Mouse (Mus musculus): Measurements from ENCODE around the gene Lrwd1.
"Not testable (repeated sequence)": the region's sequence is repeated elsewhere in the genome, so short reads cannot be mapped to it uniquely, and the experiment has no call there.

The Lrwd1 gene

DNA sequence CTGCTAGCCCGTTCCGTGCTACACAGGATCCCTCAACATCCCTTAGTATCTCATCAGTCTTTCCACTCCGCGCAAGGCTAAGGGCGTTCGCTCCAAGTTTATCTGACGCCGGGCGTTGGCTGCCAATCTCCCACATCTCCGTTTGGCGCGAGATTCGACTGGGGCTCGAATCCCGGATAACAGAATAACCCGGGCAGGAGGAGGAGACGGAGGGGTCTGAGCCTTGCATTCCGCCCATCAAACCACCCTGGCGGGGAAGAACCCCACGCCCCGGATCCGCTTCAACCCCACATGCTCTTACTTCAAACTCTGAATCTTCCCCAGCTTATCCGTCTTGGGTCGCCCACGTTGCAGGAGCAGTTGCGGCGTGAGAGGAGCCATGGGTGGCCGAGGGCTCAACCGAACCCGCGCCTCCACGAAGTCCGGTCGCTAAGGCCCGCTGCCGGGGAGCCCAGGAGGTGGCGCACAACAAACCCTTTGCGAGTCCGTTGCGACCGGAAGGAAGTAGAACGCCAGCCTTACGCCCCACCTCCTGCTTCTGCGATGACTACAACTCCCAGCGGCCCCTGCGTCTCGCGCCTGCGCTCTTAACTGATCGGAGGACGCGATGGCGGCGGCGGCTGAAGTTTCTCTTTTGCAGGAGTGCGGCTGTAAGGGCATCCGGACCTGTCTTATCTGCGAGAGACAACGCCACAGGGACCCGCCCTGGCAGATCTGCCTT is at the start of gene Lrwd1, which contains the start of gene Alkbh4:
Gene Lrwd1, minus strand, starts transcription at position 504 of the 721 bp plus-strand sequence.
Gene Alkbh4, plus strand, starts transcription at position 576 of the 721 bp plus-strand sequence.
- in situ Hi-C loops (cut with MboI, MseI), result no loop called here

DNA sequence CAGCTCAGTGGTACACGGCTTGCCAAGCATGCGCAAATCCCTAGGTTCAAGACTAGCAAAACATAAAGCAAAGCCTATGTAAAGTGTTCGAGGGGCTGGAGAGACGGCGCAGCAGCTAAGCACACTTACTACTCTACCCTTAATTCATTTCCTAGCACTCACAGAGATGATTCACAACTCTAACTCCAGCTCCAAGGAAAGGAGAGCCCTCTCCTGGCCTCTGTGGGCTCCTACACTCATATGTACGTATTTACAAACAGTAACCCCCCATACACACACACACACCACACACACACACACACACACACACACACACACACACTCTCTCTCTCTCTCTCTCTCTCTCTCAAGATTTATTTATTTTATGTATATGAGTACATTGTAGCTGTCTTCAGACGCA is 47.9 kb upstream of the Lrwd1 start:
- in situ Hi-C loops (cut with MboI, MseI), result no loop called here

DNA sequence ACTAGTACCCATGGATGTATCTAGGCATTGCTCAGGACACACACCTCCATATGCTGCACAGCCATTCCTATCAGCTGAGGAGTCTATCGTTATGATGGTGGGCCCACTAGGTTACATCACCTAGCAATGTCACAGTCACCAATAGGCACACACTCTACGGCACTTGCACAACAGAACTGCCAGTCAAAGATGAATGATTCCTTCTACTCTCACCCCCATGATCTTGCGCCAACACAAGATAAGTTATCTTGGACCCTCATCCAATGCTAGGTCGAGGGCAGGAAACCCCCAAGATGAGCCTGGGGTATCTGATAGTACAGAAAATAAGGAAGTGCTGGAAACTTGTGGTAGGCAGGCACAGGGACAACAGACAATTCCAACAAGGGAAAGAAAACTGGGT is 47.0 kb upstream of the Lrwd1 start:
- in situ Hi-C loops (cut with MboI, MseI), result no loop called here

DNA sequence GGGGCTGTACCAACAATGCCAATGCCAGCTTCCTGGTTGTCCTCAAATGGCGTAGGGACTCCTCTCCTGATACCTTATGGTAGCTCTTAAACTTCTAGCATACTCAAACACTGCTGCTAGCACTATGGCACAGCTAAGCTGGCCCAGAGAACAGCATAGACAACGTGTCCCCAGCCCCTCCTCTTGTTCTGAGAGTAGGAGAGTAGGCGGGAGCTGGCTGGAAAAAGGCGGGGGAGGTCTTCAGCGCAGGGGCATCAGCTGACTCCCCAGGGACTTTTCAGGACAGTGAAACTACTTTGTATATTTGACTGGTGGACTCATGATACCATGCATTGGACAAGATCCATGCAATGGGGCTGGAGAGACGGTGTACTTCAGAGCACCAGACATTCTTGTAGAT is 46.2 kb upstream of the Lrwd1 start:
- in situ Hi-C loops (cut with MboI, MseI), result no loop called here

DNA sequence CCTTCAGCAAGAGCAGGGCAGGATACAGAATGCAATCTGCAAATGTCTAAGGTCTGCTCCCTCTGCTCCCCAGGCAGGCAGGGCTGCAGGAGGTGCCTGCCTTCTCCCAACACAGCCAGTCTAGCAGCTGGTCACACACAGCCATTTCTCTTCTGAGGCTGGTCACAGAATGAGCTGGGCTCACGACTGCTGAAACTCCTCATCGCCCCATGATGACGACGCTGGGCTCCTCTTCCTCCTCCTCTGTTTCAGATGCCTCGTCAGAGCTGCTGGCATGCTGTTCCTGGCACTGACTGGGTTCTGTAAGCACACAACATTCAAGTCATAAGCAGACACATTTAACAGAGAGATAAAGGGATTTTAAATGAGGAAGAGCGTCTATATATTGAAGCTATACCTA is 45.3 kb upstream of the Lrwd1 start:
- in situ Hi-C loops (cut with MboI, MseI), result no loop called here

DNA sequence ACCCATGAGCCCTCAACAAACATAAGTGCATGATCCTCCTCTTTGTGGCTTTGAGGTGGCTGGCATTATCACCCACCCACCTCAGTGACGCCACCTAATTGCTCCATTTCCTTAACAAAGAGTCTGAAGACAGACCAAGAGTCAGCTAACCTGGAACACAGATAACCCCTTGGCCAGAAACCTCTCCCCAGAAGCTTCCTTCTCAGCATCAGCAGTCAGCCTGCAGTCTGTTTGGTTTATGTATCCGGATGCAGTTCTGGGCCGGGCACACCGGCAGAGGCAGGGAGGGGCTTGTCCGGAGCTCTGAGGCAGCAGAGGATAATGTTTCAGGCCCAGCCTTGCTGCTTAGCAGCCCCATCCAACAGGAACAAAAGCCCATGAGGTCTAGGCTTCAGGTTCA is 43.7 kb upstream of the Lrwd1 start:
- in situ Hi-C loops (cut with MboI, MseI), result no loop called here

DNA sequence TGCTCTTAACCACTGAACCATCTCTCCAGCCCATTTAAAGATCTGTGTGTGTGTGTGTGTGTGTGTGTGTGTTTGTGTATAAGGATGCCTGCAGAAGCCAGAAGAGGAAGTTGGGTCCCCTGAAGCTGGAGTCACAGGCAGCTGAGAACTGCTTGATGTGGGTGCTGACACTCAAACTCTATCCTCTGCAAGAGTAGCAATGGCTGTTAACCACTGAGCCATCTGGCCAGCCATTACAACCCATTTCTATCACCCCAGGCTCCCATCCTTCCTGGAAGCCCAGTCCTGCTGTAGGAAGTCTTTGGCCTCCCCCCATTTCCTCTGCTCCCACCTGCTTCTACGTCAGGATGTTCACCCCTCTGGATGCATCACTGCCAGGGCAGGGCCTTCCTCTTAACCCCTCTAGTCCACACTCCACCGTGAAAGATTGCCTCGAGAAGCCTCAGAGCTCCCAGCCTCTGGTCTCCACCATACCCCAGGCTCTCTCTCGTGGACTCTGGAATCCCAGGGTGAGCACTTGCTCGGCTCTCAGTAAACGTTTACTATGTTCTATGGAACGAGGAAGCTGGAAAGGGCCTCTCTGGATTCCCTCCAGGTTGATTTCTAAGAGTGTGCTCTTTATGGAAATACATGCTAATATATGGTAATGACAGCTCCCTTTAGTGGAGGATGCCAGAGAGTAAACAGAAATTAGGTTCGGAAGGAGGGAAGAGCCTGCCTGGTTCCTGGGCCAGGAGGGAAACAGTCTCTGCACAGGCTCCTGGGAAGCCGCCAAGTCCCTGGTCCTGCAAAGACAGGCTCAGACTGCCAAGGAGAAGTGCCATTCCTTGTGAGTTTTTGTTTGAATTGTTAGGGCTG is 38.0 kb upstream of the Lrwd1 start:
- in situ Hi-C loops (cut with MboI, MseI), result no loop called here

DNA sequence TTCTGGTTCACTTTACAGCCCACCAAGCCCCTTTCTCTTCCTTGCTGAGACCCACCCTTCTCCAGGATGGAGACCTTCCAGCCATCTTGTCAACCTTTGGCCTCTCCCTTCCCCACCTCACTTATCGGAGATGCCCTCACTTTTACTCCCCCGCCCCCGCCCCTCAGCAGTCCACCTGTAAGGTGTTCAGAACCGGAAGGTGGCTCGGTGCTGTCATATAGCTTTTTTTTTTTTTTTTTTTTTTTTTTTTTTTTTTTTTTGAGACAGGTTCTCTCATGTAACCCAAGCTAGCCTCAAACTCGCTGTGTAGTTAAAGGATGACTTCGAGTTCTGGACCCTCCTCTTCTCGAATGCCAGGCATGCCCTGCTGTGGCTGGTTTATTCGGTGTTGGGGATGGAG is 37.1 kb upstream of the Lrwd1 start:
- in situ Hi-C loops (cut with MboI, MseI), result no loop called here

DNA sequence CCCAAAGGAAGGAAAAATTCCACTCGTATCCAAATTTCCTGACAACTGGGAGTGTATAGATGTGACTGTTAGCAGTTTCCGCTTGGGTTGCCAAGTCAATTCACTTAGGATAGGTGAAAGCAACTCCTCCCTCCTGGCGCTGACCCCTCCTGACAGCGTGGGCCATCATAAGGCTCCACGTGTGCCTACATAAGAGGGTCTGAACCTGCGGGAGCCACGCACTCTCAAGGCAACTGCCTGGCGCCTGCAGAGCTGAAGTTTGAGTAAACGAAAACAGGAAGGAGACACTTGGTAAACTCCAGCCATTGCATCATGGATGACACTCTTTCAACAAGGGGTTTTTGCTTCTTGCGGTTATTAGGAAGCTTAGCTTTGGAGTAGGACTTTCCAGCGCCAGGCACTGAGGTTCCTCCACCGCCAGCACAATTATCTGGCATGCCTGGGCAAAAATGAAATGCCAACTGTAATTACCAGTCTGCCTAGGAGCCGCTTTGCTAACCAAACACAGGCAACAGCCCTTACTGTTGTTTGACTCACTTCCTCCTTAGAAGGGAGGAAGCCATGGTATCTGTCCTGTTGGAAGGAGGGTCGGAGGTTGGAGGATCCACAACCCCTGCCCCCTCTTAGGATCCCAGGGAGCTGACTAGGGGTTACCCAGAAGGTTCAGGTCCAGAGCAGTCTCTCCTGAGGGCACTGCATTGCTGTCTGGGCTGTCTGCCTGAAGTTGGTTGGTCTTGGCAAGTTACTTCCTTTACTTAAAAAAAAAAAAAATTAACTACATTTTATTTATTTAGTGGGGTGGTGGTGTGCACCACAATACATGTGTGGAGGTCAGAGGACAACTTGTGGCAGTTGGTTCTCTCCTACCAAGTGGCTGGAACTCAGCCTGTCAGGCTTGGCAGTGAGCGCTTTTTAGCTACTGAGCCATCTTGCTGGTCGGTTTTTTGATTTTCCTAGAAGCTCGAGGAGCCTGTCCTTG is 35.8 kb upstream of the Lrwd1 start:
- in situ Hi-C loops (cut with MboI, MseI), result no loop called here

DNA sequence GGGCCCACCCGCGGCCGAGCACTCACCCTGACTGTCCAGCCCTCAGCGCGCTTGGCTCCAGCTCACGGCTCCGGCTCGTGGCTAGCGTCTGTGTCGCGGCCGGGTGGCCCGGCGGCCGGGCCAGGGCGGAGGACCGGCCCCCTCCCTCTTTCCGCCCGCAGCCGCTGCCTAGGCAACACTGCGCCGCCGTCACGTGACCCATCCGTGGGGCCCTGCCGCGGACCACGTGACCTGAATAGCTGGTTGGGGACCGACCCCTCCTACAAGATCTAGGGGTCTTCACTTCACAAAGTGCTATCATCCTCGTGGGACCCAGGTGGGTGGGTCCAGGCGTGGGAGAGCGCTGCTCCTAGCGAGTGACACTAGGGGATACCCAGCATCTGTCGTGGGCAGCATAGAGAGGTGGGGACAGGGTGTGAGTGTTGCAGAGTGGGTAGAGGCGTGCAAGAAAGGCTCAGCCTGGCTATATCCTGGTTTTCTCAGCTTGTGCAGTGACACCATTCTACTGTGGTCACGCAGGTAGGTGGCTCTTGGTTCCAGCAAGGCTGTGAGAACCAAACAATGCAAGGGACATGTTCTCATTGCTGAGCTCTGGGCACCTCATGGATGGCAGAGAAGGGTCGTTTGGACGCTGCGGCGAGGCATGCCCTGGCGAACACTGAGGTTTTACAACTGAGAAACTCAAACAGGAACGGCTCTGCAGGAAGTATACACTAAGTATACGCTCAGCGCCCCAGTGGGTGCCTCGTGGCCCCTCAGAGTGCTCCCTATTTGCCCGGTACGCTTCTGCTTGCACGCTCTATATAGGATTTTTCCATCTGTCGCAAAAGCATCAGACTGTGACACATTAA is 34.9 kb upstream of the Lrwd1 start, which contains the start of gene Orai2:
Gene Orai2, minus strand, starts transcription at position 202 of the 851 bp plus-strand sequence.
- in situ Hi-C loops (cut with MboI, MseI), result no loop called here

DNA sequence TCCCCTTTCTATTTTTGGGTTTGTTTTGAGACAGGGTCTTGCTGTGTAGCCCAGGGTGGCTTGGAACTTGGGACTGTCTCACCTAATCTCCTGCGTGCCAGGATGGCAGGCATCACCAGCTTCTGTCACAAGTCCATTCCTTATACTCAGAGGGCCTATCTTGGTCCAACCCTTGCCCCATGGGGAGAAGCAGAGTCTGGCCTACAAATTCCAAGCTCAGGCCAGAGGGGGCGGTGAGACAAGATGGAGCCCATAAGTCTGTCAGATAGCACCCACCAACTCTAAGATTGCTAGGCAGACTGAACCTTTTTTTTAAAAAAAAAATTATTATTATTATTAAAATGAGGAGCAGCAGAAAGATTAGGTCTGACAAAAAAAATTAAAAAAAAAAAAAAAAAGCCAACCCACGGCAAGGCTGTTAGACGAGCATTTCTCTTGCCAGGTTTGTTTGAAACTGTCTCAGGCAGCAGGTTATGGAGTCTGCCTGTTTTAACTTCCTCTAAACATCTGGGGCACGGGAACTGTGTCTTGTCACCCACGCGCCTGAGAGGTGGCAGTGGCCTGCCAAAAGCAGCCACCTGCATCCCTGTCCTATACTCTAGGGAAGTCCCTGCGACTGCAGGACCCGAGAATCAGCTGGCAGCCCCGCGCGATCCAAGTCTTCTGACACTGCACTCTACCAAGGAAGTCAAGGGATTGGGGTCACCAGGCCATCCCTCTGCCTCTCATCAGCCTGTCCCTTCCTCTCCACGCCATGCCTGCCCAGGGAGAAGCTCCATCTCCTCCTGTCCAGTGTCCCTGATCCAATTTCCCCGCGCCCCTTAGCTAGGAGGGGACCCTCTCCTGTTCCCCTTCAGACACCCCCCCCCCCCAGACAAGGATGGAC is 34.0 kb upstream of the Lrwd1 start:
- in situ Hi-C loops (cut with MboI, MseI), result no loop called here

DNA sequence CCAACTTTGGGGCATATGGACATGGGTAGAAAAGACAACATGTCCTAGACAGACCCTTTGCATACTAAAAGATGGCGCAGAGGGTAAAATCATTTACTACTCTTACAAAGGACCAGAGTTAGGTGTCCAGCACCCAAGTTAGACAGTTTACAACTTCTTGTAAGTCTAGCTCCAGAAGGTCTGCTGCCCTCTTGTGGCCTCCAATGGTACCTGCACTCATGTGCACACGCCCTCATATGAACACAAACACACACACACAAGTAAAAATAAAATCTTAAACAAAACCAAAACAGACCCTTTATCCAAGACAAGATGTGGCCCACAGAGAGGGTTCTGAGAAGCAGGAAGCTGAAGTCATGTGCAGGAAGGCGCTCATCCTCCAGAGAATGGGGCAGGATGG is 32.2 kb upstream of the Lrwd1 start:
- in situ Hi-C loops (cut with MboI, MseI), result no loop called here

DNA sequence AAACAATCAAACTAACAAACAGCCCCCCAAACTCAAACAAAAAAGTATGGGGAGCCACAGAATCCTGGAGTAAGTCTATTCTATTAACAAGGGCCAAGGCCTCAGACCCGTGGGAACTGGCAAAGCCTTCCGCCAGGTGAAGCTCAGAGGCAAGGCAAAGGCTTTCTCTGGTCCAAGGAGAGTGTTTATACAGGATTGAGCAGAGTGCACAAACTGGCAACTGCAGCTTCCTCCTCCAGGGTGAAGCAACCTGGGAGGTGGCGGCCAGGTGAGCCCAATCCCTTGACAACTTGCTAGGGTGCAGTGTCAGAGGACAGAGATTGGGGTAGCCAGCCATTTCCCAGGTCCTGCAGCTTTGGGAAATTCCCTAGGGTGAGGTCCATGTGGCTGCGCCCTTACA is 31.4 kb upstream of the Lrwd1 start:
- in situ Hi-C loops (cut with MboI, MseI), result no loop called here

DNA sequence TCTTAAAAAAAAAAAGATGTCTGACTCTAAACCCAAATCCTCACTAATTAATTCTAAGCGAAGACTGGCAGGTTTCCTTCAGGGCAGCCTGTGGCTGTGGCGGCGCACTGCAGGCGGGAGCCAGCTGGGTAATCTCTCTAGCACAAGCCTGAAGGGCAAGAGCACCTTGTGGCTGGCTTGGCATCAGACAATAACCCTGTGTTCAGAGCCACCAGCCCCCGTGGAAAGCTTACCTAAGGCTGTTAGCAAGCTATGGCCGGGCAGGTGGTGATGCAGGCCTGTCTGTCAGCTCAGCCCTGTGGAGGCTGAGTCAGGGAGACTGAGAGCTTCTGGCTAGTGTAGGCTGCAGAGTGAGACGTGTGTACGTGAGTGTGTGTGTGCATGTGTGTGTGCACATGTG is 29.4 kb upstream of the Lrwd1 start:
- in situ Hi-C loops (cut with MboI, MseI), result no loop called here

DNA sequence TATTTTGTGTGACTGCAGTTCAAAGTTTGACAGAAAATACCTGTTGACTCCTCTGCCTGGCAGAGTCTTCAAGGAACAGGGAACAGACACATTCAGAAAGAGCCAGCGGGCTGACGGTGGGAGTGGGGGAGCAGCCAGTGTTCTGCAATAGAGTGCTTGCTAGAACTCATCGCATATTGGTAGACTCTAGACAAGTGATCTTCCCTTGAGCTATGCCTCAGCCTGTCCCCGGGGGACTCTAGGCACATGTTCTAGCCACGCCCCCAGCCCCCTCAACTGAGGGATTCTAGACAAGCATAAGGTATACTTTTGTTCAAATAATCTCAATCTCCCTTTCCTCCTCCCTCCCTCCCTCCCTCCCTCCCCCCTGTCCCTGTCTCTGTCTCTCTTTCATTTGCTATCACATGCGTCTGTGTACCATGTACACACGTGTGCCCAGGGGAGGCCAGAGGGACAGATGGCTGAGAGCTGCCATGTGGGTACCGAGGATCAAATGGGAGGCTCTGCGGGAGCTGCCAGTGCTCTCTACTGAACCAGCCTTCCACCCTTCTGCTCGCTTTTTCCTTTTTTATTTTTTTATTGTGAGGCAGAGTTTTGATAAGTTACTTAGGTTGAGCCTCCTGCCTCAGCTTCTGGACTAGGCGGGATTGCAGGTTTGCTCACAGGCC is 28.1 kb upstream of the Lrwd1 start:
- in situ Hi-C loops (cut with MboI, MseI), result no loop called here

DNA sequence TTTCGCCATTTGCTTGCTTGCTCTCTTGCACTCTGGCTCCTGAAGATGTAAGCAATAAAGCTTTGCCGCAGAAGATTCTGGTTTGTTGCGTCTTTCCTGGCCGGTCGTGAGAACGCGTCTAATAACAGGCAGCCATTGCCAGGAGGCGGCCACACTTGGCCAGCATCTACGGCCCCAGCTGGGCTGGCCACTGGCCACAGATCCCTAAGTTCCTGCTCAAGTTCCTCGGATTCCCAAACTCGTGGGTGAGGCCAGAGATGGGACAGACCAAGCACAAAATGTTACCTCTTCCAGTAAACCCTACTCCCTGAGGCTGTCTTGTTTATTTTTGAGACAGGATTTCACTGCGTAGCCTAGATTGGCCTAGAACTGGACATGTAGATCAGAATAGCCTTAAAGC is 24.2 kb upstream of the Lrwd1 start:
- in situ Hi-C loops (cut with MboI, MseI), result not testable (repeated sequence)

DNA sequence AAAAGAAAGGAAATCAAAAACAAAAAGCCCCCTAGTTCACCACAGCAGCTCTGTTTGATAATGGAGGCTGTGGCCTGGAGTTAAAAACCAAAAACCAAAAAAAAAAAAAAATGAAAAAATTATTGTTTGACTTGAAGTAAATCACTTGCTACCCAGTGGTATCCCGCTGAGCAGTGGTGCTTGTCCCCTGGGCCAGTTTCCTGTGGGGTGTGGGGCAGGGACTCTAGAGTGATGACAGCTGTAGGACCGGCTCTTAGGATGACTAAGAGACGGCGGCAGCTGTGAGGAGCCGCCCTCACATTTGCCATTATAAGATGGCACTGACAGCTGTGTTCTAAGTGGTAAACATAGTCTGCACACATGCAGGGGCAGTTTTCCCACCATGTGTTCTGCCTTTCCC is 19.5 kb upstream of the Lrwd1 start:
- in situ Hi-C loops (cut with MboI, MseI), result no loop called here

DNA sequence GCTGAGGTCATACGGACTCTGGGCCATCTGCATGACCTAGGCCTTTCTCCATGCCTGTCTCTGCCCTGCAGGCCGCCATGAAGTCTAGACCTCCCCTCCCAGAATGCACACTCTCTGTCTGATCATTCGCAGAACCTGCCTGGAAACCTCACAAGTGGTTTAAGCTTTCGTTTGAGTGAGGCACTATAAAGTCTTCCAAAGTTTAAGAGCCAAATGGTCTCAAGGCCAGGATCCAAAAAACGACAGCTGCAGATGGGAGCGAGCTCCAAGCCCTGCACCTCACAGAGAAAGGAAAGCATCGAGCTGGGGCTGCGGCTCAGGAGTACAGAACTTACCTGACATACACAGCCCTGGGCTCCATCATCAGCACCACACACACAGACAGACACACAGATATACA is 16.5 kb upstream of the Lrwd1 start:
- in situ Hi-C loops (cut with MboI, MseI), result no loop called here

DNA sequence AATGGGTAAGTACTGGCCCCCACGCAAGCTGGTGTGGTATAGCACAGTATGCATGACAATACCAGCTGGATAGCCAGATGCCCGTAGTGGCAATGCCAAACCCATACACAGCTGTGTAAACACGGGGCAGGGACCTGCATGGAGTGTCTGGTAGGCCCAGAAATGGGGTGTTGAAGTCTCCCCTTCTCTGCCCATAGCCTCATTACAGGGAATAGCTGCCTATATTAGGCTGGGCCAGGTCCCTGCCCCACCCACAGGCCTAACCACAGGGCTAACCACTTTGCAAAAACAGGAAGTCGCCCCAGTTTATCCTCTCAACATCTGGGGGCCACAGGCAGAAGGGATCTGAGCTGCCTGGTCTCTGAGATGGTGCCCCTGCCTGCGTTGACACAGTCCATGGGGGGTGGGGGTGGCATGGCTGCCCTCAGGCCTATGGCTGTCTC is 13.3 kb upstream of the Lrwd1 start:
- in situ Hi-C loops (cut with MboI, MseI), result not testable (repeated sequence)
